Mouse (Mus musculus) hindbrain, embryonic 12.5 days (tissue): Measurements from ENCODE around the gene Carhsp1. TPM values are rescaled to one million over a fixed set of nuclear protein-coding genes. Genes with fewer than 3 reads are reported as not detected.

Experiments
- ATAC-seq: fragments of 200-750 bp; cut with Nextera tagmentation; 2 replicates; pipeline ENCODE4 v1.8.0; 2017; ENCODE audit warnings: moderate TSS enrichment; ENCODE audit not compliant: low FRiP score
- H3K27ac ChIP-seq: fragments of 300-500 bp; sonication (generic); 2 replicates; pipeline ENCODE4 v1.5.1; 2016; ENCODE audit warnings: mild to moderate bottlenecking
- H3K27me3 ChIP-seq: fragments of 300-500 bp; sonication (generic); 2 replicates; pipeline ENCODE4 v1.6.1; 2016; ENCODE audit warnings: mild to moderate bottlenecking
- H3K36me3 ChIP-seq: fragments of 300-500 bp; sonication (generic); 2 replicates; pipeline ENCODE4 v1.6.1; 2016; ENCODE audit warnings: mild to moderate bottlenecking
- H3K4me1 ChIP-seq: fragments of 300-500 bp; sonication (generic); 2 replicates; pipeline ENCODE4 v1.6.1; 2016
- H3K4me2 ChIP-seq: fragments of 300-500 bp; sonication (generic); replicated peaks from 2 replicates; pipeline ENCODE4 v1.6.1; 2016; ENCODE audit warnings: mild to moderate bottlenecking
- H3K4me3 ChIP-seq: fragments of 300-500 bp; sonication (generic); 2 replicates; pipeline ENCODE4 v1.5.1; 2016; ENCODE audit warnings: mild to moderate bottlenecking
- H3K9ac ChIP-seq: fragments of 300-500 bp; sonication (generic); 2 replicates; pipeline ENCODE4 v1.6.1; 2016; ENCODE audit warnings: mild to moderate bottlenecking, moderate library complexity
- H3K9me3 ChIP-seq: fragments of 300-500 bp; sonication (generic); replicated peaks from 2 replicates; pipeline ENCODE4 v1.6.1; 2016; ENCODE audit warnings: mild to moderate bottlenecking
- WGBS: fragments of 180-500 bp; shearing (Covaris S2); methylation state at CpG from one replicate; pipeline ENCODE4 v1.1.7; 2016; 5-methylcytosine and 5-hydroxymethylcytosine counted together
- polyA plus RNA-seq: library from polyadenylated mRNA; unstranded; fragments of >200 nt; fragmentation: Nextera tagmentation; extraction: Ambion mirVana; gene quantifications from 2 replicates; pipeline ENCODE4 v1.2.1, GENCODE M21; 2016

Gene Carhsp1
- polyA plus RNA-seq, 1 experiment from 2014 or later, result 229 TPM

DNA sequence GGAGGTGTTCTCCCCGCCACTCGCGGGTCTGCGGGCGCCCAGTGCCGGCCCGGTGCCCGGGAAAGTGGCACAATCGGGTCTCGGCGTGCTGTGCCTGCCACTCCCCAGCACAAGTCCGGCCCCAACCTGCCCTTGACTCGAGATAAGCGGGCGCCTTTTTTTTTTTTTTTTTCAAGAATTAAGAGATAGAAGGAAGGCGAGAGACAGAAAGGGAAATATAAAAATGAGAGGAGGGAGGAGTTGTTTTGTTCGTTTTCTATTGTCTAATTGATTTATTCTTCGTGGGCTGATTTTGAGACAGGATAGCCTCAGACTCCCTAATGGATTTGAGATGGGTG lies 364 bp upstream of the Carhsp1 start:
- 2% methylated on average over 17 of the region's 18 CpGs for WGBS
- Histone ChIP-seq H3K27ac (no peak overlapping the region), H3K4me3 (peak overlapping the region; percentile 84), H3K36me3 (no peaks in the 10 kb centered on the region), H3K4me1 (peaks cover 38% of the 10 kb centered on the region), H3K27me3 (peaks cover 13% of the 10 kb centered on the region), H3K9ac (peak overlapping the region; percentile 81), H3K9me3 (no peaks in the 10 kb centered on the region), H3K4me2 (peak overlapping the region; percentile 85)
- no peak for ATAC-seq

DNA sequence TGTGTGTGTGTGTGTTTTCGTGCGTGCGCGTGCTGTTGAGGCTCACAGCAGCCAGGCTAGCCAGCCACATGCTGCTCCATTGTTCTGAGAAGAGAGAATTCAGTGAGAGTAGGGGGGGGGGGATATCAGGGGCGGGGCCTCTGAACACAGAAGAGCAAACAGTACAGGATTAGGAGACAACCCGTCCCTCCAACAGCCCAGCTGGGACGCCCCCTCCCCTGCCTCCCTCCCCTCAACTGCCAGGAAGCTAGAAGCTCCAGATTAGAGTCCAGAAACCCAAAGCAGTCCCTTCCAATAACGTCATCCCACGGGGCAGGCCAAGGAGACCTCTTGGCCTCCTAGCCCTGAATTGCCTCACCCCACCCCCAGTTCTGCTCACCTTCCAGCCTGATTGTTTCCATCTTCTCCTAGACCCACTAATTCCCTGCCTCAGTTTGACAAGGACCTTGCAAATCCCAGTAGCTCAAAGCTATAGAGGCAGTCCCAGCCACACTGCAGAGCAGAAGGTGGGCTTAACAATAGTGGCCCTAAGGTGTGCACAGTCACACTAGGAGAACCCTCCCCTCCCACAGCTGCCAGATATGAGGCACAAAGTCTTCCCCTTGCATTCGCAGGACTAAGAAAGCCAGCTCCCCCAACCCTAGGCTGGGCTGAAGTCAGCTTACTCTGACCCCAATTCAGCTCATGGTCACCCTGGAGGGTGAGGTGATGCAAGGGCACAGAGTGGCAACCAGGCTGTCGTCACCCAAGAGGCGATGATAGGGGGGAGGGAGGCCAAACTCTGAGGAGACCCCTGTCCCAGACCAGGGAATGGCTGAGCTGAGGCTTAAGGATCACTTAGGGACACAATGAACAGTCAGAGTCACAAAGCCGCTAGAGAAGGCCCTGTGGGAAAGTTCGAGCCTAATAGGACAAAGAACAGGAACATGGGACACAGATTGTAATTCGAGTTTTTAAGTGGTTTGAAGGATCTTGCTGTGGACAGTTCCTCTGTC lies 1.6 kb downstream of the Carhsp1 start:
- peaks cover 50% of the 10 kb centered on the region for H3K4me1 ChIP-seq
- no peaks in the 10 kb centered on the region for H3K9me3 ChIP-seq
- H3K27ac ChIP-seq, result peak overlapping the region; percentile 78
- H3K9ac ChIP-seq, result peak overlapping the region; percentile 81
- peak; percentile 65 for ATAC-seq
- H3K27me3 ChIP-seq, result peaks cover 13% of the 10 kb centered on the region
- 8% methylated on average over 10 of the region's 15 CpGs for WGBS
- 0 out of 2 replicates have a peak, but pooled peaks cover 6% of the 10 kb centered on the region for H3K36me3 ChIP-seq
- peak overlapping the region; percentile 85 for H3K4me2 ChIP-seq
- peak overlapping the region; percentile 84 for H3K4me3 ChIP-seq

- Histone ChIP-seq H3K4me1 (peaks cover 55% of the 10 kb centered on the region), H3K27ac (peak overlapping the region; percentile 78), H3K36me3 (0 out of 2 replicates have a peak, but pooled peaks cover 6% of the 10 kb centered on the region), H3K27me3 (peaks cover 11% of the 10 kb centered on the region), H3K9ac (peak overlapping the region; percentile 81), H3K4me3 (peak overlapping the region; percentile 84), H3K9me3 (no peaks in the 10 kb centered on the region), H3K4me2 (peak overlapping the region; percentile 85)
- 58% methylated on average over 5 of the region's 5 CpGs for WGBS
- no peak for ATAC-seq
These were observed 2.5 kb downstream of the Carhsp1 start for GRCm38 (mm10) chr16:8669432-8669831.

DNA sequence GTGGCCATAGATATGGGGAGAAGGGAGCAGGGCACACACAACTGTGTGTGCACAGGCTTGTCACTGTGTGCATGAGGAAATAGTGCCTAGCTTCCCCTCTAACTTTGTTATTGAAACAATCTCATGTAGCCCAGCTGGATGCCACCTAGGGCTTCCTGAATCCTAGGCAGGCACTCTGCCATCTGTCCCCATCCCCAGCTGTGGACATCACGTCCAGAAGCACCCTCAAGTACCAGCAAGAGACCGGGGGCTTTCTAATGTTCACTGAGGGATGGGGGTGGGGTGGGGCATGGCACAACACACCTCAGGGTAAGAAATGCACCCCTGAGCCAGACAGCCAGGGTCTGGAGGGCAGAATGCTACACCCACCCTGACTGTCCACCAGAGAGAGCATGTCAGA lies 3.6 kb downstream of the Carhsp1 start:
- no peak for ATAC-seq
- peak overlapping the region; percentile 35; the same call in 1 of the 2 replicates for H3K9ac ChIP-seq
- peak overlapping the region; percentile 85 for H3K4me2 ChIP-seq
- no peak overlapping the region for H3K27ac ChIP-seq
- H3K36me3 ChIP-seq, result 0 out of 2 replicates have a peak, but pooled peaks cover 12% of the 10 kb centered on the region
- peaks cover 59% of the 10 kb centered on the region for H3K4me1 ChIP-seq
- 67% methylated on average over 2 of the region's 2 CpGs for WGBS
- H3K4me3 ChIP-seq, result no peak overlapping the region
- H3K27me3 ChIP-seq, result peaks cover 6% of the 10 kb centered on the region
- no peaks in the 10 kb centered on the region for H3K9me3 ChIP-seq

- 0 out of 2 replicates have a peak overlapping the region, but pooled peaks have one; percentile 85 for H3K4me2 ChIP-seq
- H3K36me3 ChIP-seq, result peaks cover 17% of the 10 kb centered on the region
- H3K9me3 ChIP-seq, result no peaks in the 10 kb centered on the region
- no peak overlapping the region for H3K27ac ChIP-seq
- no peak for ATAC-seq
- peak overlapping the region; percentile 35; the same call in 1 of the 2 replicates for H3K9ac ChIP-seq
- no peak overlapping the region for H3K4me3 ChIP-seq
- H3K4me1 ChIP-seq, result peaks cover 62% of the 10 kb centered on the region
- 69% methylated on average over 4 of the region's 4 CpGs for WGBS
- peaks cover under 1% of the 10 kb centered on the region; the same call in 1 of the 2 replicates for H3K27me3 ChIP-seq
These were observed 4.1 kb downstream of the Carhsp1 start for GRCm38 (mm10) chr16:8667814-8668213.

DNA sequence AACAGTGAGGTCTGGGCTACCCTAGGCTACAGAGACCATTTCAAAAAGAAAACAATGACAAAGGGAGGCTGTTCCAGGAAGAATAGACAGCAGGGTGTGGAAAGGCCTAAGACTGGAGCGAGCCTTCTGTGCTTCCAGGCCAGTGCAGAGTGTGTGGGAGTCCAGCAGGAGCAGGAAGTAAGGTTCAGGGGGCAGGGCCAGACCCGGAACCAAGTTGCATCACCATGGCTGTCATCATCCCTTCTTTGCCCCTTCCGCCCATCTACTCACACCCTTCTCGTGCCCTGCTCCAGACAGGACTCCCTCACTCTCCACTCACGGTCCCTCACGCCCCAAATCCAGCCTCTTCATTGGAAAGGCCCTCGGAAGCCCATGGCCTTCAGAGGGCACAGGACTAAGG lies 4.7 kb downstream of the Carhsp1 start:
- Histone ChIP-seq H3K4me2 (0 out of 2 replicates have a peak overlapping the region, but pooled peaks have one; percentile 85), H3K27me3 (no peaks in the 10 kb centered on the region), H3K27ac (no peak overlapping the region), H3K36me3 (peaks cover 23% of the 10 kb centered on the region), H3K9ac (no peak overlapping the region), H3K4me1 (peaks cover 62% of the 10 kb centered on the region), H3K9me3 (no peaks in the 10 kb centered on the region), H3K4me3 (no peak overlapping the region)
- 80% methylated on average over 7 of the region's 7 CpGs for WGBS
- ATAC-seq, result no peak

DNA sequence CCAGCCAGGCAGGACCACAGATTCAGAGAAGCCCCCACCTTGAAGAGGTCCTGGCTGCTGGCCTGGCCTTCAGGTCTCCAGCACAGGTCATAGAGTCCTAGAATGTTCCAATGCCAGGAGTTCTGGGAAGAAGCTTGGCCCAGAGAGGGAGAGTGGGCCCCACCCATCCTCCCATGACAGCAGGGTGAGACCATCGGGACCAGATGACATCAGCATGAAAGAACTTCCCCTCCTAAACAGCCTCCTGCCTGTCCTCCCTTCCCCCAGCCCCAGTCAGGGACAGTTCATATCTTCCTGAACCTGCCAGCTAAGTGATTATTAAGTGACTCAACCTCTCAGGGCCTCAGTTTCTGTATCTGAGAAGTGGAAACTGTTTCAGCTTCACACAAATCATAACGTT lies 5.5 kb downstream of the Carhsp1 start:
- Histone ChIP-seq H3K4me3 (no peak overlapping the region), H3K4me2 (no peak overlapping the region), H3K9ac (no peak overlapping the region), H3K4me1 (peaks cover 62% of the 10 kb centered on the region), H3K36me3 (peaks cover 31% of the 10 kb centered on the region), H3K27ac (no peak overlapping the region), H3K27me3 (no peaks in the 10 kb centered on the region), H3K9me3 (no peaks in the 10 kb centered on the region)
- 75% methylated on average over 2 of the region's 2 CpGs for WGBS
- ATAC-seq, result no peak

DNA sequence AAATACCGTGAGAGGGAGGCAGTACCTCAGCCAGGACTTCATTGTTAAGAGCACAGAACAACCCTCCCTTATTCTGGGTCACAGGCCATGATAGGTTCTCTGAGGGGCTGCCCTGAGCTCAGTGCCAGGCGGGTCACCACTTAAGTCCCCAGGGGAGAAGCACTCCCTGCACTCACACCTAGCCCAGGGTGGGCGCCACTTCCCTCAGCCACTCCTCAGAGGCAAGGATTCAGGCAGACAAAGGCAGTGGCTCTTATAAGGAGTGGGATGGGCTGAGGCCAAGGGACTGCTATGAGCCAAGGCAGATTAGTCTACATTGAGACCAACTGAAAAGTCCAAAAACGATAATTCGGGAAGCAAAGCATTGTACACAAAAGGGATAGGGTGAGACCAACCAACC lies 6.6 kb downstream of the Carhsp1 start:
- no peak for ATAC-seq
- H3K9me3 ChIP-seq, result no peaks in the 10 kb centered on the region
- H3K36me3 ChIP-seq, result peaks cover 39% of the 10 kb centered on the region

GRCm38 (mm10) chr16:8663606-8664539 lies 8.1 kb downstream of the Carhsp1 start:
- H3K27ac ChIP-seq, result no peak overlapping the region

More for the DNA sequence above, 6.6 kb downstream of the Carhsp1 start:
- H3K4me2 ChIP-seq, result no peak overlapping the region
- no peak overlapping the region for H3K9ac ChIP-seq
- 89% methylated on average over 5 of the region's 5 CpGs for WGBS
- H3K4me3 ChIP-seq, result no peak overlapping the region
- no peak overlapping the region for H3K27ac ChIP-seq
- no peaks in the 10 kb centered on the region for H3K27me3 ChIP-seq
- peaks cover 54% of the 10 kb centered on the region for H3K4me1 ChIP-seq

GRCm38 (mm10) chr16:8663022-8663421 lies 8.9 kb downstream of the Carhsp1 start:
- WGBS, result 83% methylated on average over 2 of the region's 2 CpGs
- ATAC-seq, result no peak
- no peaks in the 10 kb centered on the region for H3K9me3 ChIP-seq
- H3K36me3 ChIP-seq, result peaks cover 60% of the 10 kb centered on the region
- no peaks in the 10 kb centered on the region for H3K27me3 ChIP-seq
- no peak overlapping the region for H3K4me3 ChIP-seq
- H3K27ac ChIP-seq, result no peak overlapping the region
- H3K4me1 ChIP-seq, result peaks cover 31% of the 10 kb centered on the region
- no peak overlapping the region for H3K4me2 ChIP-seq
- H3K9ac ChIP-seq, result no peak overlapping the region

More at GRCm38 (mm10) chr16:8663606-8664539, 8.1 kb downstream of the Carhsp1 start:
- ATAC-seq, result no peak
- no peaks in the 10 kb centered on the region for H3K9me3 ChIP-seq
- H3K4me3 ChIP-seq, result no peak overlapping the region
- H3K4me1 ChIP-seq, result peaks cover 40% of the 10 kb centered on the region
- no peaks in the 10 kb centered on the region for H3K27me3 ChIP-seq
- no peak overlapping the region for H3K4me2 ChIP-seq
- H3K36me3 ChIP-seq, result peaks cover 54% of the 10 kb centered on the region
- H3K9ac ChIP-seq, result no peak overlapping the region
- WGBS, result 84% methylated on average over 22 of the region's 24 CpGs

- Histone ChIP-seq H3K27ac (no peak overlapping the region), H3K4me1 (peaks cover 4% of the 10 kb centered on the region; the same call in 1 of the 2 replicates), H3K4me2 (no peak overlapping the region), H3K36me3 (peaks cover 68% of the 10 kb centered on the region), H3K27me3 (no peaks in the 10 kb centered on the region), H3K9ac (no peak overlapping the region), H3K9me3 (no peaks in the 10 kb centered on the region), H3K4me3 (no peak overlapping the region)
- WGBS, result 85% methylated on average over 4 of the region's 4 CpGs
- ATAC-seq, result no peak
These were observed 13.2 kb downstream of the Carhsp1 start for GRCm38 (mm10) chr16:8658764-8659163.

- no peak overlapping the region for H3K4me3 ChIP-seq
- no peaks in the 10 kb centered on the region for H3K9me3 ChIP-seq
- WGBS, result 83% methylated on average over 4 of the region's 4 CpGs
- no peaks in the 10 kb centered on the region for H3K27me3 ChIP-seq
- no peak for ATAC-seq
- H3K9ac ChIP-seq, result no peak overlapping the region
- no peak overlapping the region for H3K4me2 ChIP-seq
- H3K4me1 ChIP-seq, result peaks cover 3% of the 10 kb centered on the region; the same call in 1 of the 2 replicates
- H3K36me3 ChIP-seq, result peaks cover 69% of the 10 kb centered on the region
- H3K27ac ChIP-seq, result no peak overlapping the region
These were observed 13.6 kb downstream of the Carhsp1 start for GRCm38 (mm10) chr16:8658349-8658748.
